Mouse (Mus musculus) lung, postnatal 14 days (tissue): ENCODE measurements at regions not wholly inside any gene's neighbourhood (a gene's known extent, or its start where the extent isn't known, plus 50 kb on each side); places are given as distances from the start of the nearest gene placed in this dataset.

Experiments
- DNase-seq: peaks from one replicate; pipeline ENCODE4 v3.0.0; 2021

DNA sequence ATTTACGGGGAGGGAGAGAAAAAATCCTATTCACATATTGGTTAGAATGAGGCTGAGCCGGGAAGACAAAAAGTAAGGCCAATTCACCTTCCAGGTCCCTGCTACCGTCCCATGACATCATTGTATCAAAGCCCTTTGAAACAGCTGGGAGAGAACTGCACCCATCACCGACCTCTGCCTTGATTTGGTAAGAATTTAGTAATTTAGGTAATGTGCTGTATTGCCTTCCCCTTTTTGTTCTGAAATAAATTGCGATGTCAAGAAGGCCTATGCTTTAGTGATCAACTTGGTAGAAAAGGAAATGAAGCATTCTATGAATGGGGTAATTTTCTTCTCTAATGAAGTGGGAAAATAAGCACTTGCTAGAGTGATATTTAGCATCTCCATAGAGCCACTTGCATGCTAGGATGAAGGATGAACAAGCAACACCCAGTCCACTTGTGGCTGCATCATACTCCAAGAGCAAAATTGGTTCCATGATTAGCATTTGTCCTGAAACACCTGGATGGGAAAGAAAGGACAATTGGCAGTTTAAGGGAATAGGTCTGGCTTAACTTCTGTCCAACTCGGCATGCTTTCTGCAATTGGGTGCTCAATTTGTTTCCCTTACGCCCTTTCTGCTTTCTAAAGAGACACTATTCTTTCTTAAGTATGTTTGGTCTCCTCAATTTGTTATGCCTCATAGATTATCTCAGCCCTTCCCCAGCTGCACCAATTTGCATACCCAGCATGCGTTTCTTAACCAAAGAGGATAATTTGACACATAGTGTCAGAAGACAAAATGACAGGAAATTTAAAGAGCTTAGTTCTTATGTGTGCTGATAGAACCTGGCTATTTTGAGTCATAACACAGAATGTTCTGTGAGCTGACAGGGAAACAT, 114.2 kb upstream of the Kitl start:
- DNase-seq = no peak

DNA sequence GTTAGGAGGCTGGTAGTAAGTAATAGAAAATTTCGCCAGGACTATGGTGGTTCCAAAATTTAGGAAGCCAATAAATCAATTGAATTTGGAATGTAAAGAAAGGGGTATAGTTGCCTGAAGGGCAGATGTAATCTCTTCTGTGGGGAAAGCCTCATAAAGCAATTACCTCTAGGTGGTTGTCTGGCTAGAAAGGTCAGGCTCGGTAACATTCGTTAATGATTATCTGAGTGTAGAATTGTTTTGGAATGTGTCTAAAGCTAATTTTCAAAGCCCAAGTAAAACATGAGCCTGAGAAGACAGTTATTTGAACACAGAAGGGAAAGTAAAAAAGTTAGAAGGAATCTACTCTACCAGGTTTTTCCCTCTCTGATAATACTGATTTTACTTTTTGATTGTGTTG, 121.4 kb upstream of the Kitl start:
- DNase-seq = no peak

DNA sequence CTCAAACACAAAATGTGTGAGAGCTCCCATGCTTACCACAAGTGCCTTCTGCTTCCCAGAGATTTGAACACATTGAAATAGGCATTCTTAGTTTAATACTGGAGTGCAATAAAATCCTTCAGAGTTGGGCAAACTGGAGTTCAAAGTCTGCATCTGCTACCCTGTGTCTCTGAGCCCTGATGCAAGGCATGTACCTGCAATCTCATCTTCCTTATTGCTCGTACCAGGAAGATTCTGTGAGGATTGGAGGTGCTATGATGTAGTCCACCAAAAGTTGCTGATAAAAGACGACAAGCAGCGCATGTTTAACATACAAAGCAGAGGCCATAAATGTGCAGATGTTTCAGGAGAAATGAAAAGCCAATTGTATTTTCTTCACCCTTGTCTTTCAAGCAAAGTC, 123.5 kb upstream of the Kitl start:
- DNase-seq = no peak

GRCm38 (mm10) chr10:99881901-99882300, 122.4 kb upstream of the Csl start:
- DNase-seq = no peak

DNA sequence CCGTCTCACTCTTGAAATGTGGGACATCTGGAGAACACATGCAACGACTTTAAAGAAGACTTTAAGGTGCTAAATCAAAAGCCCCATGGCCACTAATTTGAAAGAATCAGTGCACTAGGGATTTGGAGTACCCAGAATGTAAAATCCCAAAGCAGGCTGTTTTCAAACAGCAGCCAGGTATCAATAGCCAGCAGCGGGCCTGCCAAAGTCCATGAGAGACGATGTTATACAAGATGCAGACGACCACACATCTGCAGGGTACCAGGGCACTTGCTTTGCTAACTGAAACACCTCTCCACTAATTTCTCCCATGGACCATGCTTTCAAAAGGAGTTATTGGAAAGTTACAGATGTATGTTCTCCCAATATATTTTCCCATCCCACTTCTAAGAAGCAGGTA, 119.9 kb upstream of the Csl start:
- no peak for DNase-seq

- DNase-seq = peak; percentile 8
Observed at GRCm38 (mm10) chr10:99864711-99865110, 105.3 kb upstream of the Csl start.

- no peak for DNase-seq
Observed at GRCm38 (mm10) chr10:99860322-99861089, 101.0 kb upstream of the Csl start.

DNA sequence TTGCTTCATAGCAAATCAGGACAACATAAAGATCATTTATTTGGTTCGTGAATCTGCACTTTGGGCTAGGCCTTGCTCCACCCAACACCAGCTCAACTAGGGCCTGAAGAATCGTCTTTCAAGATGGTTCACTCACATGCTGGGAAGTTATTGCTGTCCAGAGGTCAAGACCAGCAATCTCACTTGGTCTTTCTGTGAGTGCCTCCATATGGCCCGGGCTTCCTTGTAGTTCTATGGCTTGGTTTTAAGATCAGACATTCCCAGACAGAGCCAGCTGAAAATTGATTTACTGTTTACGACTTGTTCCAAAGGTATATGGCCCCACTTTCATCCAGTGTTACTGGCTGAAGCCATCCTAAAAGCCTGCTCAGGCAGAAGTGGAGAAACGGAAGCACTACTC, 84.7 kb upstream of the Csl start:
- no peak for DNase-seq

- peak; percentile 12 for DNase-seq
Observed at GRCm38 (mm10) chr10:99841167-99841843, 81.8 kb upstream of the Csl start.

- DNase-seq = peak; percentile 28
Observed at GRCm38 (mm10) chr10:99840179-99840876, 80.9 kb upstream of the Csl start.

DNA sequence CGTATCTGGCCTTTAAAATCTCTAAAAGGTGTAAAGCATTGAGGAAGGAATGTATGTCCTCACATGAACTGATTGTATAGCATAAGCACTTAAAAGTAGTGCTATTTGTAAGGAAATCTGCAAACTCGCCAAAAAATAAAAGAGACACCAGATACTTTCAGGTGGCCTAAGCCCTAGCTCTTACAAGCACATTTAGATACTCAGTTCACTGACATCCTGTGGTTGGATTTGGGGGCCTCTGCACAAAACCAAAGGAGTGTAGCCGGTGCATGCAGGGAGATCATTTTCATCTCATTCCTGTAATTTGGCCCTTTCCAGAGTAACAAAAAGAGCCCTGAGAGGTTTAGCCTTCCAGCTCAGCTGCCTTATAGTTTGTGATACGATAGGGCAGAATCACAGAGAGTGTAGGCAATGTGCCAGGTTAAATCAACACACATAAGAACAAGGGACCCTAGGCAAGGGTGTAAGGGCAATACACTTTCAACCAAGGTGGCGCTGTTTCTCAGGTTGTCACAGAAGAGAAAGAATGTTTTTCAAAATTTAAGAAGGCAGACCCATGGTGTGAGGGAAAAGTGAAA, 77.5 kb upstream of the Csl start:
- peak; percentile 13 for DNase-seq

DNA sequence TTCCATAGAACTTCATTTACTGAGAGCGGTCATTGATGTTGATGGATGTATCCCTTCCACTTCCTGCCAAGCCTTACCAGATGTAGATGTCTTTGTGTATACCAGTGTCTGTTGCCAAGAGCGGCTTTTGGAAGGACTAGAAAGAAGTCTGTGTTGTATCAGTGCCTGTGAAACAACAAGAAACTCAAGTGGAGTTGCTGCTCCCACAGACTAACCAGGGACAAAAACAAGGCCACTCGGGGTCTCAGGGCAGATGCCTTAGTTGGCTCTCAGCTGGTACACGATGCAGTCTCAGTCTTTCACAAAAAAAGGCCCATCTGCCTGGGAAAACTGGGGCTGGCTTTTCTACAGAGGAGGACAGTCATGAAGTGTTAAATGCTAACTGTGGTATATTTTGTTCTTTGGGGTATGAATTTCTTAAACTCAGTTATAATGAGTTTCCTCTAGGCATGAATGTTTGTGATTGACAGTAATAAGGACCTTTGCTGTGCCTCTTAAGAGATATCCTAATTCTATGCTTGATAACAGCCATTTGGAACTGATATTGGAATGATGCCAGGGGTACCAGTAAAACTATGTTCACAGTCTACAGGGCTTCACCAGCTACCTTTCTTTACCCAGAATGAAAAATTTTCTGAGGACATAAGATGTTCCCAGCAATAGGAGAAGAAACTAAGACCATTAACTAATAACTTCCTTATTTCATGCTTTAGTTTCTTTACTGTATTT, 75.6 kb upstream of the Csl start:
- DNase-seq = peak; percentile 17

DNA sequence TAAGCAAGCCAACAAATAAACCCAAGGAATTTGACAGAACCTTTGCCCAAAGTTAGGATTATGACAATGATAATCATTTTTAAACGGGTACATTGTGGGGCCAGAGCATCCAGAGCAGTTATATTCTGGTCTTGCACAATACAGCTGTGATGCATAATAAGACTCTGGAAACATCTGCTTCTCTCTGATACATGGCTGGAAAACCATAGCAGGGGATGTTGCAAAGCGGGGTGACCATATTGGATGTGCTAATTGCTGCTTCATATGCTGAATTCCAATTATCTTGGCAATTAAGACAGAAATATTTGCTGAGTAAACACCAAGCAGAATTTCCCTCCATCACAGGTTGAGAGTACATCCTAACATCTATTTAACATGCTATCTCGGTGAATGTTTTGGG, 70.5 kb upstream of the Csl start:
- DNase-seq = no peak

DNA sequence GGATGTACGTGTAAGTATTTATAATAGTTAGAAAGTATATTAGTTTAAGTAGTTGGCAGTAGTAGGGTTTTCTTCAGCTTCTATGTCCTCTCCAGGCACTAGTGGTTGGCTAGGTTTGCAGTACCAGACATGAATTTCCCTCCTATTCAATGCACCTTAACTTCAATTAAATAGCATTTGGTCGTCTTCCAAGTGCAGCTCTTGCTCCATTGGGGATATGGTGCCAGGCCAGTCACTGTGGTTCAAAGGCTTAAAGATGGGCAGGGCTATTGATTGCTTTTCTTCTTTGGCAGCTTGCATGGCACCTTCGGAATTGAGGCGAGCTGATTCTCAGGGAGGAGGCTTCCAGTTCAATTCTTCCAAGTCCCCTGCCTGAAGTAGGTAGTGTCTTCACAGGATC, 68.0 kb upstream of the Csl start:
- no peak for DNase-seq

- no peak for DNase-seq
Observed at GRCm38 (mm10) chr10:99825881-99826280, 66.4 kb upstream of the Csl start.

DNA sequence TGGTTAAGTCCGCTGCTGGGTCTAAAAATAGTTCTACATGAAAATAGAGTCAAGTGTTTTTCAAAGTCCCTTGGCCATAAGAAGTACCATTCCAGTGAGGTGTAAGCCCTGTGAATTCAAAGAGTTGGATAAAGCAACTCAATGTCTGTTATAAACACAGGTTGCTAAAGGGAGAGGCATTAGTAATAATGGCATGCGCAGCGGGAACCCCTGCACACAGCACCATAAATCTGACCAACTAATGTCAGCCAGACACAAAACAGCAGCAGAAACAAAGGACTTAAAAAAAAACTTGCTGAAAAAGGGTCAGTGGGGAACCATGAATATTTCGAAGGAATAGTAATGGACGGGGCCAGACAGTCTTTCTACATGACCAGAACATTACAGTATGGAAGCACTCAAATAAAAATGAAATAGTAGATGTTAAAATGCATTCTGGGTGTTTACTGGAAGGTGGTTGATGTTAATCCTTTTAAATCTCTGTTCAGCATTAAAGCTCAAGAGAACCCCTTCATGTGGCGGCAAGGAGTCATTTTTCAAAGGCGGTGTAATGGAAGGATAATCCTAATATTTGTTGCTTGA, 52.7 kb upstream of the Csl start:
- DNase-seq = no peak

DNA sequence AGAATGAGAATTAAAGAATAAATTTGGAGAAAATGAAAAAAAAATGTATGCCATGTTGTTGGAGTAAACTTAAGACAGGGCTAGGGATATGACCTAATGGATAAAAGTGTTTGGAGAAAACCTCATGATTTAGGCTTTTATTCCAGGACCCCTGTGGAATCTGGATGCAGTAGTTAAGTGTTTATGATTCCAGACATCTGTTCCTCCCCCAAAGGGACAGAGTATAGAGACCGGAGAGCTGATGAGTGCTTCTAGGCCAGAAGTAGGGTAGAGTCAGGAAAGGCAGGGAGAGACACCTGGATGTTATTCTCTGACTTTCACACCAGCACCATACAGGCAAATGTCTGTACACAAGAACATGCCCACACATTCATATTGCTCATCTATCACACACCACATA, 52.0 kb upstream of the Csl start:
- no peak for DNase-seq
